Mouse (Mus musculus) telencephalon, adult 2 months (tissue): ENCODE measurements around the gene Jmjd8.
"Not testable (repeated sequence)": the region's sequence is repeated elsewhere in the genome, so short reads cannot be mapped to it uniquely, and the experiment has no call there.

Source experiments
- DNase-seq: peaks from one replicate; pipeline ENCODE4 v3.0.0-alpha.2; 2011; ENCODE audit warnings: low read depth, low spot score

The Jmjd8 gene

GRCm38 (mm10) chr17:25860832-25861703 is 32.4 kb downstream of the Jmjd8 start, which contains the start of gene Wdr90:
TSS of gene Wdr90 (minus strand) at chr17:25861501.
- DNase-seq, result peak; percentile 96

- no peak for DNase-seq
Measured at GRCm38 (mm10) chr17:25861704-25862612, 33.3 kb downstream of the Jmjd8 start.

GRCm38 (mm10) chr17:25863681-25864080 is 35.0 kb downstream of the Jmjd8 start:
- no peak for DNase-seq

GRCm38 (mm10) chr17:25864311-25864710 is 35.6 kb downstream of the Jmjd8 start:
- DNase-seq, result no peak

- DNase-seq, result no peak
Measured at GRCm38 (mm10) chr17:25865288-25865687, 36.6 kb downstream of the Jmjd8 start.

- DNase-seq, result no peak
Measured at GRCm38 (mm10) chr17:25866172-25866571, 37.5 kb downstream of the Jmjd8 start.

GRCm38 (mm10) chr17:25867509-25867835 is 38.8 kb downstream of the Jmjd8 start:
- DNase-seq, result no peak

- DNase-seq, result no peak
Measured at GRCm38 (mm10) chr17:25867836-25868600, 39.4 kb downstream of the Jmjd8 start.

GRCm38 (mm10) chr17:25868601-25869191 is 40.0 kb downstream of the Jmjd8 start, which contains the start of gene Mcrip2:
TSS of gene Mcrip2 (minus strand) at chr17:25868764.
- peak; percentile 64 for DNase-seq

- DNase-seq, result no peak
Measured at GRCm38 (mm10) chr17:25869498-25869897, 40.8 kb downstream of the Jmjd8 start.

- no peak for DNase-seq
Measured at GRCm38 (mm10) chr17:25869954-25870353, 41.3 kb downstream of the Jmjd8 start.

GRCm38 (mm10) chr17:25871566-25871965 is 42.9 kb downstream of the Jmjd8 start:
- DNase-seq, result not testable (repeated sequence)

GRCm38 (mm10) chr17:25872676-25873075 is 44.0 kb downstream of the Jmjd8 start:
- DNase-seq, result no peak

- no peak for DNase-seq
Measured at GRCm38 (mm10) chr17:25873405-25874147, 44.9 kb downstream of the Jmjd8 start.

GRCm38 (mm10) chr17:25874148-25874720 is 45.6 kb downstream of the Jmjd8 start:
- DNase-seq, result no peak

- DNase-seq, result peak; percentile 84
Measured at GRCm38 (mm10) chr17:25874721-25875170, 46.1 kb downstream of the Jmjd8 start, which contains the start of gene Mettl26. TSS of gene Mettl26 (plus strand) at chr17:25875074.

GRCm38 (mm10) chr17:25875171-25876136 is 46.8 kb downstream of the Jmjd8 start:
- DNase-seq, result peak; percentile 82

- no peak for DNase-seq
Measured at GRCm38 (mm10) chr17:25876347-25876915, 47.8 kb downstream of the Jmjd8 start.
